Mouse (Mus musculus) E14TG2a.4 (cell line): ENCODE results near the gene Uggt1.
A peak's percentile ranks its signal among the peaks of the same experiment; 100 is the strongest.

Experiments used
- CTCF ChIP-seq: conservative IDR thresholded peaks from 2 replicates; pipeline ENCODE4 v1.5.1; 2014; ENCODE audit warnings: low read length
- NANOG ChIP-seq: IDR thresholded peaks from 2 replicates; pipeline ENCODE4 v1.6.1; 2014; ENCODE audit warnings: borderline replicate concordance, low read length, mixed read lengths

DNA sequence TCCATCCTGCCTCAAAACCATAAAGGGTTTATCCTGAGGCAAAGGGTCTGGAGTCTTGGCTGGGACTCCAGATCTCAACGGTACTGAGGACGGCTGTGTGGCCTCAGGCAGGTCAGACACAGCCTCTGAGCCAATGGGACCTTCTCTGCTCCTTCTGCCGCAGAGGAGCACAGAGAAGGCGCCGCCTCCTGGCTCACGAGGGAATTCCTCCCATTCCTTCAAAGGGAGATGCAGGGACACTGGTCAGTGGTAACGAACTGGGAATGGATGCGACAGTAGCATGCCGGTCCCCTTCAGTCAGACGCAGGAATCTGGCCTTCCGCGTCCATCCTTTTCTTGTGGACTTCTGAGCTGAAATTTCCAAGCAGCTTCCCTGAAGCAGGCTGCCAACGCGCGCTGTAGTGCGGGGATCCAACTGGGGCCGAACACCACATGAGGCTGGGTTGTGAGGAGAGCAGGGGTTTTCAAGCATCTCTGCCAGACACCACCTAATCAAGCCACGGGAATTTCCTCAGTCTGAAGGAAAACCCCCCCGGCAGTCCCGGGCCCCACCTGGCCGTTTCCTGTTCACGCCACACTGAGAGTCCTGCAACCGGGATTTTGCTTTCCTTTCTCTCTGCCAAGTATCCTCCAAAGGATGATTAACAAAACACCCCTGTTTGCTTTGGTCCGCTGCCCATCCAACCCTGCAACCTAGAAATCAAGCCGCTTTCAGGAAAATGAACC is 10.3 kb upstream of the Uggt1 start:
- TF ChIP-seq CTCF (peak; percentile 88), NANOG (no peak)
